Mouse (Mus musculus) adrenal gland, adult 18-20 months (tissue): ENCODE measurements around the gene Prkag1. TPM values are rescaled to one million over a fixed set of nuclear protein-coding genes. Genes with fewer than 3 reads are reported as not detected.
"Not testable (repeated sequence)": the region's sequence is repeated elsewhere in the genome, so short reads cannot be mapped to it uniquely, and the experiment has no call there.

Experiments used
- DNase-seq, 2 experiments: peaks; one replicate each; pipeline ENCODE4 v3.0.0; 2021 to 2022; ENCODE audit warnings: low spot score in 2 of 2
- total RNA-seq, 2 experiments: library from RNA; stranded (reverse); gene quantifications; 1 replicate in 1 of 2; 2 replicates in 1 of 2; pipeline ENCODE4 v1.2.3; 2021

The Prkag1 gene
- total RNA-seq, 2 experiments from 2014 or later, result 64.0 to 71.5 TPM

GRCm38 (mm10) chr15:98827611-98828011 is 3.7 kb downstream of the Prkag1 start:
- DNase-seq, result no peak

- DNase-seq, result peak in 1 of 2 experiments; percentile 26
These were observed 7.9 kb downstream of the Prkag1 start for GRCm38 (mm10) chr15:98823434-98823833.

- DNase-seq, result no peak
These were observed 9.2 kb downstream of the Prkag1 start for GRCm38 (mm10) chr15:98822147-98822546.

GRCm38 (mm10) chr15:98821403-98821802 is 9.9 kb downstream of the Prkag1 start:
- DNase-seq, result no peak

GRCm38 (mm10) chr15:98820937-98821336 is 10.4 kb downstream of the Prkag1 start:
- no peak for DNase-seq

GRCm38 (mm10) chr15:98818171-98818570 is 13.2 kb downstream of the Prkag1 start:
- DNase-seq, result no peak

- DNase-seq, result no peak
These were observed 18.4 kb downstream of the Prkag1 start for GRCm38 (mm10) chr15:98812741-98813424.

GRCm38 (mm10) chr15:98810212-98810611 is 21.1 kb downstream of the Prkag1 start:
- DNase-seq, result not testable (repeated sequence)

GRCm38 (mm10) chr15:98809390-98809789 is 21.9 kb downstream of the Prkag1 start, which contains the start of gene Ddn:
TSS of gene Ddn (minus strand) at chr15:98809490.
- no peak for DNase-seq

GRCm38 (mm10) chr15:98808651-98809134 is 22.6 kb downstream of the Prkag1 start:
- DNase-seq, result no peak

- DNase-seq, result no peak
These were observed 23.2 kb downstream of the Prkag1 start for GRCm38 (mm10) chr15:98807895-98808650.

- DNase-seq, result no peak
These were observed 24.2 kb downstream of the Prkag1 start for GRCm38 (mm10) chr15:98806809-98807770.

- DNase-seq, result no peak
These were observed 25.1 kb downstream of the Prkag1 start for GRCm38 (mm10) chr15:98806071-98806808.

GRCm38 (mm10) chr15:98805324-98806040 is 25.8 kb downstream of the Prkag1 start:
- DNase-seq, result peak; percentile 58 to 65

- DNase-seq, result peak; percentile 84
These were observed 27.3 kb downstream of the Prkag1 start for GRCm38 (mm10) chr15:98804054-98804453.

GRCm38 (mm10) chr15:98802926-98803325 is 28.4 kb downstream of the Prkag1 start:
- DNase-seq, result no peak

- peak; percentile 83 to 87 for DNase-seq
These were observed 31.9 kb downstream of the Prkag1 start for GRCm38 (mm10) chr15:98799396-98799795.

- DNase-seq, result no peak
These were observed 32.4 kb downstream of the Prkag1 start for GRCm38 (mm10) chr15:98798903-98799302.

GRCm38 (mm10) chr15:98797835-98798492 is 33.4 kb downstream of the Prkag1 start:
- DNase-seq, result no peak
